Mouse (Mus musculus) intestine, embryonic 16.5 days (tissue): ENCODE measurements around the gene Csmd2. TPM values are rescaled to one million over a fixed set of nuclear protein-coding genes. Genes with fewer than 3 reads are reported as not detected.
"Not testable (repeated sequence)": the region's sequence is repeated elsewhere in the genome, so short reads cannot be mapped to it uniquely, and the experiment has no call there.

Experiments
- ATAC-seq: fragments of 200-750 bp; cut with Nextera tagmentation; 2 replicates; pipeline ENCODE4 v1.8.0; 2017; ENCODE audit warnings: moderate TSS enrichment, moderate library complexity
- H3K27ac ChIP-seq: fragments of 300-500 bp; sonication (generic); 2 replicates; pipeline ENCODE4 v1.5.1; 2014; ENCODE audit warnings: mild to moderate bottlenecking, low read length
- H3K27me3 ChIP-seq: fragments of 300-500 bp; sonication (generic); replicated peaks from 2 replicates; pipeline ENCODE4 v1.6.1; 2014; ENCODE audit warnings: low read length, control low read depth, mixed read lengths; ENCODE audit not compliant: control insufficient read depth, insufficient read depth
- H3K36me3 ChIP-seq: fragments of 300-500 bp; sonication (generic); 2 replicates; pipeline ENCODE4 v1.6.1; 2014; ENCODE audit warnings: low read length, control low read depth; ENCODE audit not compliant: control insufficient read depth, insufficient read depth
- H3K4me1 ChIP-seq: fragments of 300-500 bp; sonication (generic); 2 replicates; pipeline ENCODE4 v1.6.1; 2014; ENCODE audit warnings: low read length, control low read depth, mixed read lengths; ENCODE audit not compliant: control insufficient read depth, insufficient read depth
- H3K4me2 ChIP-seq: fragments of 300-500 bp; sonication (generic); 2 replicates; pipeline ENCODE4 v1.6.1; 2014; ENCODE audit warnings: low read depth, low read length, control low read depth
- H3K4me3 ChIP-seq: fragments of 300-500 bp; sonication (generic); 2 replicates; pipeline ENCODE4 v1.5.1; 2014; ENCODE audit warnings: mild to moderate bottlenecking, low read length
- H3K9ac ChIP-seq: fragments of 300-500 bp; sonication (generic); 2 replicates; pipeline ENCODE4 v1.6.1; 2014; ENCODE audit warnings: low read depth, low read length
- H3K9me3 ChIP-seq: fragments of 300-500 bp; sonication (generic); 2 replicates; pipeline ENCODE4 v1.6.1; 2016; ENCODE audit warnings: low read length, control low read depth; ENCODE audit not compliant: control insufficient read depth
- WGBS: fragments of 180-500 bp; shearing (Covaris S2); extraction: QIAGEN DNeasy Blood & Tissue Kit; methylation state at CpG from one replicate; pipeline ENCODE4 v1.1.7; 2014; 5-methylcytosine and 5-hydroxymethylcytosine counted together
- polyA plus RNA-seq: library from polyadenylated mRNA; unstranded; fragments of >200 nt; fragmentation: Nextera tagmentation; extraction: Ambion mirVana; gene quantifications from 2 replicates; pipeline ENCODE4 v1.2.1, GENCODE M21; 2015

Gene Csmd2
- polyA plus RNA-seq, 1 experiment from 2014 or later: 0.09 TPM

- Histone ChIP-seq H3K4me1 (peaks cover 14% of the 10 kb centered on the region), H3K27ac (peak within 1 kb of the TSS; percentile 39; the same call in 1 of the 2 replicates), H3K9me3 (no peaks in the 10 kb centered on the region), H3K4me3 (peak within 1 kb of the TSS; percentile 62), H3K36me3 (no peaks in the 10 kb centered on the region), H3K27me3 (no peaks in the 10 kb centered on the region), H3K4me2 (peak within 1 kb of the TSS; percentile 78), H3K9ac (peak within 1 kb of the TSS; percentile 70)
- peak; percentile 98 for ATAC-seq
- 0% methylated on average over 24 of the region's 24 CpGs for WGBS
These were observed 622.3 kb downstream of the Csmd2 start, which contains the start of gene Zscan20 for GRCm38 (mm10) chr4:128609925-128610402. Gene Zscan20, minus strand, starts transcription at chr4:128610098.

GRCm38 (mm10) chr4:128610706-128611105 is 623.0 kb downstream of the Csmd2 start:
- Histone ChIP-seq H3K36me3 (no peaks in the 10 kb centered on the region), H3K4me1 (peaks cover 14% of the 10 kb centered on the region), H3K9ac (no peak overlapping the region), H3K4me2 (peak overlapping the region; percentile 51), H3K27ac (peak overlapping the region; percentile 39; the same call in 1 of the 2 replicates), H3K27me3 (no peaks in the 10 kb centered on the region), H3K9me3 (no peaks in the 10 kb centered on the region), H3K4me3 (peak overlapping the region; percentile 62)
- ATAC-seq: no peak
- WGBS: 17% methylated on average over 10 of the region's 10 CpGs

GRCm38 (mm10) chr4:128611726-128612125 is 624.1 kb downstream of the Csmd2 start:
- not testable (repeated sequence) for H3K9me3 ChIP-seq, H3K9ac ChIP-seq, H3K4me2 ChIP-seq, H3K27ac ChIP-seq, H3K27me3 ChIP-seq, H3K4me3 ChIP-seq, H3K36me3 ChIP-seq, ATAC-seq
- WGBS: 76% methylated on average over 3 of the region's 3 CpGs
- H3K4me1 ChIP-seq: peaks cover 14% of the 10 kb centered on the region

GRCm38 (mm10) chr4:128613326-128613725 is 625.7 kb downstream of the Csmd2 start:
- no peaks in the 10 kb centered on the region for H3K36me3 ChIP-seq
- H3K27me3 ChIP-seq: no peaks in the 10 kb centered on the region
- no peak overlapping the region for H3K4me3 ChIP-seq
- peaks cover 20% of the 10 kb centered on the region for H3K4me1 ChIP-seq
- H3K9me3 ChIP-seq: no peaks in the 10 kb centered on the region
- no peak overlapping the region for H3K4me2 ChIP-seq
- ATAC-seq: no peak
- no peak overlapping the region for H3K9ac ChIP-seq
- WGBS: 20% methylated on average over 8 of the region's 8 CpGs
- no peak overlapping the region for H3K27ac ChIP-seq

GRCm38 (mm10) chr4:128615761-128616160 is 628.1 kb downstream of the Csmd2 start:
- H3K36me3 ChIP-seq: no peaks in the 10 kb centered on the region
- H3K4me1 ChIP-seq: peaks cover 10% of the 10 kb centered on the region; the same call in 1 of the 2 replicates
- no peak for ATAC-seq
- H3K4me2 ChIP-seq: no peak overlapping the region
- H3K27ac ChIP-seq: no peak overlapping the region
- WGBS: 91% methylated on average over 14 of the region's 14 CpGs
- H3K4me3 ChIP-seq: no peak overlapping the region
- H3K9ac ChIP-seq: 0 out of 2 replicates have a peak overlapping the region, but pooled peaks have one; percentile 6
- no peaks in the 10 kb centered on the region for H3K27me3 ChIP-seq
- no peaks in the 10 kb centered on the region for H3K9me3 ChIP-seq

Other genes starting within 250 kb of the Csmd2 start
- not detected in 2 replicates for gene CK137956, start 16.9 kb upstream of the Csmd2 start, polyA plus RNA-seq